Mouse (Mus musculus) T-cell, adult 2 months (primary cell): ENCODE measurements around the gene Apoc3.

ENCODE experiments used
- DNase-seq: peaks from one replicate; pipeline ENCODE4 v3.0.0; 2022; ENCODE audit warnings: low spot score

Apoc3 gene

DNA sequence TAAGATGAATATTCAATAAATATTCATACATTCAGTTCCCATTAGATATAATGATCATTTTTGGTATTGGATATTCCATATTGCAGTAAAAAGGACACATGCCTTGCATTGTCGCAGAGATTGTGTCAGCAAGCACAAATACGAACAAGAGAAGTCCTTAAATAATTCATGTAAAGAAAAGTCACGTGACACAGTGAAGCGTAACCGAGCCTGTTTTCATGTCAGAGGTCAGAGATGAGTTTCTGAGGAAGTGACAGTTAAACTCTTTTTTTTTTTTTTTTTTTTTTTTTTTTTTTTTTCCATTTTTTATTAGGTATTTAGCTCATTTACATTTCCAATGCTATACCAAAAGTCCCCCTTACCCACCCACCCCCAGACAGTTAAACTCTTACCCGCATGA, 42.8 kb downstream of the Apoc3 start:
- no peak for DNase-seq

DNA sequence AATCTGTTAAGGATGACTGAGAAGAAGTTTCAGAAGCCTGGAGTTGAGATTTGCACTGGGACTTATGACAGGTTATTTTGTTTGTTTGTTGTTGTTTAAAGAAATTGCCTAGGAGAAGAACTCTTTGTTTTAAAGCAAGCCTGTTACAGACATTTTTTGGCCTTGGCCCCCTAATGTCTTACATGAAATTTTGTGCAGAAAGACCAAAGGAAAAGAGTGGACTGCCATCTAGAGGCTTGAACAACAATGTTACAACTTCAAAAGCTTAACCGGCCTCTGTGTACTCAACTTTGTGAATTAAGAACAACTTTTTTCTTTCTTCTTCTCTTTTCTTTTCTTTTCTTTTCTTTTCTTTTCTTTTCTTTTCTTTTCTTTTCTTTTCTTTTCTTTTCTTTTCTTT, 43.8 kb downstream of the Apoc3 start:
- peak; percentile 53 for DNase-seq

DNA sequence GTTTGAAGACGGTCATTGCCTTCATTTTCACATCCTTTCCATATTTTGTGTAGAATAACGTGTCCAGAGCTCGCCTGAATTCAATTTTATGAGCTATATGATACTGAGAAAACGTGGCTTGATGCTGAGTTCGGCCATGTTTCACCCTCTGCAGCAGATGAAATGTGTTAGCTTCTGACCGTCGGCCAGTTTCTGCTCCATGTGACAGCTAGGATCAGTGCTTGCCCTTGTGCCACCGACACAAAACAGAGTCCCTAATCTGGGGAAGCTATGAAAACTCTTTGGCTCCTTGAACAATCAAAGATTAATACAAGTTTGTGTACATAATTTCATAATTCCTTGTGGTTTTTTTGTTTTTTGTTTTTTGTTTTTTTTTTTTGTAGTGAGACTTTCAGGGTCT, 44.2 kb downstream of the Apoc3 start:
- DNase-seq, result no peak

DNA sequence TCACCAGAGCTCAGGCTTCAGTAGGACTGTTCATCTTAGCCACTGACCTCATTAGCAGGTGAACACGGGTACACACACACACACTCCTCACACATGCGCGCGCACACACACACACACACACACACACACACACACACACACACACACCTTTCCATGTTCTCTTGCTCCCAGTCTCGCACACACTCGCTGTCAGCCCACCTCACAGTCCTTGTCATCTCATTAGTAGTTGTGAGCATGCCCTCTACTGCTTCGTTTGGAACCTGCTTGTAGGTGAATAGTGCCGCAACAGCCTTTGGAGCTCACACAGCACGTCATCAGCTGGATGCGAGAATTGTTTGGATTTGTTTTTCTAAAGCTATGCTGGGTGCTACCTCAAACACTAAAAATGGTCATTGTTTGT, 46.1 kb downstream of the Apoc3 start:
- no peak for DNase-seq

DNA sequence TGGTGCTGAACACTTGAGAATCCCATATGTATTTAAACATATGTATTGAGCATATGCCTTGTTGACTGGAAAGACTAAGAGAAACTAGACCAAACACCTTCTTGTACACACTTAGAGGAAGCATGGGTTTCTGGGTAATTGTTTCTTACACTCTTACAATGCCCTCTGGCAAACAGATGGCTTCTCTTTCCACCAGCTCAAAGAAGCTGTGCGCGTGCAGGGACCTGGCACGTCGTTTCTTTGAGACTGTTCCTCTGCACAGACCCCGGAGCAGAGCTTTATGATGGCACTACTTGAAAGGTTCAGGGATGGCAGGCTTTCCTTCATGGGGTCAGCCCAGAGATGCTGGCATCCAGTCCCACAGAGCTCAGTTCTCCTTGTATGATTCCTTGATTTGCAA, 46.5 kb downstream of the Apoc3 start:
- DNase-seq, result no peak

DNA sequence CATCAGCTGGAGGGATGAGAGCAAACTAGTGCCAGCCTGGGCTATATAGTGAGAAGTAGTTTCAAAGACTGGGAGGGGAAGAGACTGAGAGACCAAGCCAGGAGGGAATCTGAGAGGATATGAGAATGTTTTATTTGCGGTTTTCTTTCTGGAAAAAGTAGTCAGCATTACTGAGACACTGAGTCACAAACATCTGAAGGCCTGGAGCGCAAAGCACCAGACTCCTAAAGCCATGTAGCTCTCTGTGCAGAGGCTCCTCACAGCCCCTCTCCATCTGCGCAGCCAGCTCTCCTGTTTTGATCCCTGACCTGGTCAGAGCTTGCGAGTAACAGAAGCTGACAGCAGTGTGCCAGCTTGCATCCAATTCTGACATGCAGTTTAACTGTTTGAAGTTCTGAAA, 47.1 kb downstream of the Apoc3 start:
- DNase-seq, result no peak

DNA sequence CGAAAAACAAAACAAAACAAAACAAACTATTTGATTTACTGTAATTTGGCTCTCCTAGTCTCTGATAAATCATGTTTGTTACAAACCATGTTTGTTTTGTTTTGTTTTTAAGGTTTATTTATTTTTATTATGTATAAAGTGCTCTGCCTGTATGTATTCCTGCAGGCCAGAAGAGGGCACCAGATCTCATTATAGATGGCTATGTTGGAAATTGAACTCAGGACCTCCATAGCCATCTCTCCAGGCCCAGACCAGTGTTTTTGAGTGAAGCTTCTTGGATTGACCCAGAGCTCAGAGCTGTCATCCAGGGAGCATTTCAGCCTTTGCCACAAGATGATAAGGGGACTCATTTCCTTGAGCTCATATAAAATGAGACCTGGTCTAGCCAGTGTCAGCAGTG, 49.0 kb downstream of the Apoc3 start:
- no peak for DNase-seq

DNA sequence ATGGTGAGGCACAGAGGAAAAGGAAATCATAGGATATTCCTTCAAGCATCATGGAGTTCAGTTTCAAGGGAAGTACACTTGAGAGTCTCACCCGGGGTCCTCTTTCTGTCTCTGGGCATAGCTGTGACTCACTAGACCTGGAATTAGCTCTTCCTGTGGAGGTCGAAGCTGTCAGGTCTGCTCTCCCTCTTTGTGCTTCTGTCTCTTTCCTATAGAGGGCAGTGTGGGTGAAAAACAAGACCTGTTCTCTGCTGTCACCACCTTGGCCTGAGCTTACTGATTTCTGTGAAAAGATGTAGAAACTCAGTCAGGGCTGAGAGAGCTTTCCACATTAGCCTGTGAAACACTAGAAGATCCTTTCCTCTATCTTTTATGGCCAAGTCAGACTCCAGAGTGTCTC, 50.2 kb downstream of the Apoc3 start:
- peak; percentile 60 for DNase-seq

DNA sequence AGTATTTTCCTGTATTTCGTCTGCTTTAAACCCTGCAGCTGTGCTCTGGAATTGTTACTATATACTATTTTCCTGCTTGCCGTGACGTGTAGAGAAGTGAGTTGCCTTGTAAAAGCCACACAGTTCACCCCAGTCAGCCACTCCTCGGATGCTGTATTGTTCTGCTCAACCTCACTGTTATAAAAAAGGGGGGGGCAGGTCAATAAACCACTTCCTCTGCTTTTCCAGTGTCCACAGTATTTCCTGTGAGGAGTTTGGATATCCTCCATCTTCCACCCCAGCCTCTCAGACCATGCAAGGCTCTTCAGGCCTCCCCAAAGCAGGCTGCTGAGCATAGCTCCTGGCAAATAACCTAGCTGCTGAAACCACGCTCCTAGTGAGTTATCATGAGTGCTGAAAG, 50.9 kb downstream of the Apoc3 start:
- DNase-seq, result no peak
